Mouse (Mus musculus): ENCODE measurements around the gene Prkar1b.

DNA sequence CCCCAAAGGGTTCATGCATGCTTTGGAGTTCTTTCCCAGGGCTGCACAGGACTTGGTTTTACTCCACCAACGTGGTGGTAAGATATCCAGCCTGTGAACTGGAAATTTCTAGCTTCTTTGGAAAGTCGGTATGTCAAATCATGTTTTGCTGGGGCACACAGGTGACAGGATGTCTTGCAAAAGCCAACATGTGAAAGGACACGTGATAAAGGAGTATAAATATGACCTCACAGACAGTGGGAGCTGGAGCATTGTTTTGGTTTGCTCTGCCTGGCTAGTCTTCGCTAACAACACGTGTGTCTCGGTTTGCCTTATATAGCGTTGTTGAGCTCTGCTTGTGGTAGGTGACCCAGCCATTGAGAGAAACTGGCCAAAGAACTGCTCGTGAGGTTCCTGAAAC is 15.3 kb downstream of the Prkar1b start:
- TF ChIP-seq CTCF (IDR thresholded peaks at IDR 0.05; ENCODE audit: control insufficient read depth, insufficient read depth, insufficient read length): no peak
- no peak for TF ChIP-seq USF1 (IDR thresholded peaks at IDR 0.05; ENCODE audit: low read depth)

Measured in C2C12 (cell line).